Mouse (Mus musculus) liver, adult 2 months (tissue): ENCODE data around the gene Mlh1.

Source experiments
- CTCF ChIP-seq: fragments of 200-500 bp; IDR thresholded peaks from 2 replicates; pipeline ENCODE4 v1.5.1; 2011; ENCODE audit warnings: low read depth, low read length, control low read depth
- POLR2A ChIP-seq: fragments of 200-500 bp; IDR thresholded peaks from 2 replicates; pipeline ENCODE4 v1.6.1; 2011; ENCODE audit warnings: low read length, control low read depth; ENCODE audit not compliant: insufficient read depth; ENCODE audit errors: extremely low read depth

- TF ChIP-seq CTCF (peak; percentile 30; the same call in 1 of the 2 replicates), POLR2A (no peak)
These were observed 23.8 kb downstream of the Mlh1 start for GRCm38 (mm10) chr9:111247682-111248246.
